Mouse (Mus musculus): ENCODE data around the gene Olfr828.

Olfr828 gene

DNA sequence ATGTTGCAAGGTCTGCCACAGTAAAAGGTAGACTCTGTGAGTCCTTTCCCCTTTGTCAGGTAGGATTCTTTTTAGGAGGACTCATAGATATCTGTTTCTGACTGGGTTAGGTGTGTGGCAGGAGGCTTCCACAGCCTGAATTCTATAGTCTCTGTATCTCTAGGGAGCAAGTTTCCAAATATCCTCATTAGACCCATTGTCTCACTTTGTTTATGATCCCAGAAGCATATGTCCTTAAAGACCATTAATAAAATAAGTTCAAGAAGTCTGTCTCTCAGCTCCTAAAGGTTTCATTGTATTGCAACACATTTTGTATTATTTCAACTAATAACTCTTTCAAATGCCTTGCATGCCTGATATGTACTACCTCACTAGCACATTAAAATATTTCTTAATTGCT is at the start of gene Olfr828:
Olfr828 (minus strand) TSS at position 101 of the 400 bp plus-strand sequence.
- DNase-seq (ENCODE audit: extremely low read depth, low read depth, low spot score), result no peak

DNA sequence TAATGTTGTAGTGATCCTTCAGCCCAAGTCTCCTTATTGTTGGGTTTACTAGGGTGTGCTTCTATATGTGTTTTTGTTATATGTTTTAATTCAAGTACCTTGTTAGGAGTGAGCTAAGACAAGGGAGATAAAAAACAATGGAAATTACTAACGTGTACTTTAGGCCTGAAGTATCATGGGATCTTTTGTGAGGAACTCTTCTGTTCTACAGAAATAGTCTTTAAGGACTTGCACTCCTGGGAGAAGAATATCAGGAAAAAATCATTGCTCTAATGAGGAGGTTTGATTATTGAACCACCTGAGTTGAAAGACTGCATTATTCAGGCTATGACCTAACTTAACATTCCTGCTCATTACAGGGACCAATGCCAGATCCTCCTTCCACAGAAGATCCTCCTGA is 35.3 kb upstream of the Olfr828 start, which contains the start of gene Olfr829:
Olfr829 (plus strand) TSS at position 301 of the 400 bp plus-strand sequence.
- DNase-seq (ENCODE audit: extremely low read depth, low read depth, low spot score), result no peak

DNA sequence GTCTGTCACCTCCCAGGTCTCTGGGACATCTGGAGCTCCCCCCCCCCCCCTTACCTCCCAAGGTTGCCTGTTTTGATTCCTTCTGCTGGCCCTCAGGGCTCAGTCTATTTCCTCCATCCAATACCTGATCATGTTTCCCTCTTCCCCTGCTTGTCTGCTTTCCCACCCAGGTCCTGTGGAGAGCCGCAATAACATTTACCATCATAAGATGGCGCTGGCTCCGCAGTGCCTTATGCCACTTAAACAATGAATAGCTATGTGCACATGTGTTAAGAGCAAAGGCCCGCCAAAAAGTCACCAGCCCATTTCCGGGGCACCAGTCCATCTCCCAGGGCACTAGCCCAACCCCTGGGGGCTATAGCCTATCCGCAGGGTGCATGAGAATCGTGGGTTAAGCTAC is 34.0 kb downstream of the Olfr828 start:
- no peak for DNase-seq (ENCODE audit: extremely low read depth, low read depth, low spot score)

GRCm38 (mm10) chr9:18779476-18779875 is 39.9 kb downstream of the Olfr828 start:
- no peak for DNase-seq (ENCODE audit: extremely low read depth, low read depth, low spot score)

GRCm38 (mm10) chr9:18778981-18779380 is 40.3 kb downstream of the Olfr828 start:
- no peak for DNase-seq (ENCODE audit: extremely low read depth, low read depth, low spot score)
